Mouse (Mus musculus): ENCODE data around the gene Gm2115. TPM values are rescaled to one million over a fixed set of nuclear protein-coding genes. Genes with fewer than 3 reads are reported as not detected.

Gm2115 gene
- total and polyA plus RNA-seq, 3 experiments = under 0.01 to 0.14 TPM; not detected in 1

DNA sequence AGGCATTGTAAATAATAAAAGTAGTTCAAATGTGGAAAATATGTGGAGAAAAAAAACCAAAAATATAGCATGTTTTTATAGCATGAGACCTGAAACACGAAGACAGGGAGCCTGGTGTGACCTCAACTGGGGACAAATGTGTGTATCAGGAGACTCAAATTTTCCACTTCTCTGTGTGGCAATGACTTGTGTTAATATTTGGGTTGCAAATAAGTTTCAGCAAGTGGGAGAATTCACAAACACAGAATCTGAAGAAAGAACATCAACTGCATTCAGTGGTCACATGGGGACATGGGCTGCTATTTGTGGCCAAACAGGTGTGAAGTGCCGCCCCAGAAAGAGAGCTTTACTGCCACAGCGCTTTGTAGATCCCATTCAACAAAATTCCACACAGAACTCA lies 67.9 kb downstream of the Gm2115 start:
- Histone ChIP-seq H3K4me1 (ENCODE audit: control insufficient read depth in 1 of 2, insufficient read depth in 2 of 2) (peaks cover 54 to 98% of the 10 kb centered on the region in 2 experiments), H3K9me3 (replicated peaks; ENCODE audit: low read length) (no peaks in the 10 kb centered on the region), H3K27me3 (replicated peaks) (no peaks in the 10 kb centered on the region), H3K79me2 (replicated peaks; ENCODE audit: control insufficient read depth, extremely low read depth, insufficient read depth, poor library complexity, severe bottlenecking) (peaks cover 5% of the 10 kb centered on the region; the same call in 1 of the 2 replicates), H3K4me2 (ENCODE audit: insufficient read depth, low read depth, poor library complexity, severe bottlenecking) (peak overlapping the region; percentile 46), H3K4me3 (replicated peaks in 1 of 3; ENCODE audit: low read depth in 2 of 3, low read length in 2 of 3, poor library complexity in 1 of 3) (no peak overlapping the region), H3K27ac (ENCODE audit: insufficient read depth, low read depth) (peak overlapping the region; percentile 98), H3K36me3 (replicated peaks in 1 of 2; ENCODE audit: control insufficient read depth in 1 of 2, insufficient read depth in 1 of 2, low read length in 1 of 2) (peaks cover 51 to 81% of the 10 kb centered on the region in 2 experiments), H3K9ac (ENCODE audit: insufficient read depth, low read depth) (0 out of 2 replicates have a peak overlapping the region, but pooled peaks have one; percentile 54)
- DNase-seq (ENCODE audit: extremely low read depth) = peak; percentile 91
- TF ChIP-seq PAX5 (IDR thresholded peaks at IDR 0.05; ENCODE audit: low read length) (no peak), ZC3H11A (IDR thresholded peaks at IDR 0.05; ENCODE audit: low read depth, low read length) (no peak), NRF1 (IDR thresholded peaks at IDR 0.05; ENCODE audit: low read depth, low read length) (no peak), IRF4 (IDR thresholded peaks at IDR 0.05; ENCODE audit: low read depth, low read length) (peak; percentile 93), CHD2 (IDR thresholded peaks at IDR 0.05; ENCODE audit: low read length) (peak; percentile 88), POLR2AphosphoS2 (IDR thresholded peaks at IDR 0.05; ENCODE audit: low read depth, low read length) (0 out of 2 replicates have a peak, but pooled peaks have one; percentile 45), ZMIZ1 (IDR thresholded peaks at IDR 0.05; ENCODE audit: low read depth, low read length) (no peak; the same call in 1 of the 2 replicates), POLR2A (IDR thresholded peaks at IDR 0.05; ENCODE audit: low read depth, low read length) (no peak; the same call in 1 of the 2 replicates), MEF2A (IDR thresholded peaks at IDR 0.05; ENCODE audit: borderline replicate concordance, low read depth, low read length) (peak; percentile 97), MAFK (IDR thresholded peaks at IDR 0.05; ENCODE audit: insufficient replicate concordance, low read length) (peak; percentile 70; the same call in 1 of the 2 replicates), TBP (conservative IDR thresholded peaks at IDR 0.05; ENCODE audit: low read depth, low read length) (0 out of 2 replicates have a peak, but pooled peaks have one; percentile 62), SIN3A (IDR thresholded peaks at IDR 0.05; ENCODE audit: low read length) (peak; percentile 84), E2F4 (IDR thresholded peaks at IDR 0.05; ENCODE audit: insufficient replicate concordance, low read depth, low read length) (0 out of 2 replicates have a peak, but pooled peaks have one; percentile 64), ZNF384 (IDR thresholded peaks at IDR 0.05; ENCODE audit: low read depth, low read length) (peak; percentile 85), JUND (conservative IDR thresholded peaks at IDR 0.05; ENCODE audit: low read depth, low read length) (peak; percentile 99), BHLHE40 (IDR thresholded peaks at IDR 0.05; ENCODE audit: low read depth, low read length) (peak; percentile 92), UBTF (IDR thresholded peaks at IDR 0.05; ENCODE audit: low read depth, low read length) (no peak), GABPA (IDR thresholded peaks at IDR 0.05; ENCODE audit: insufficient replicate concordance, low read depth, low read length) (no peak), EP300 (IDR thresholded peaks at IDR 0.05; ENCODE audit: low read length) (peak; percentile 99), USF1 (IDR thresholded peaks at IDR 0.05; ENCODE audit: low read depth, low read length) (peak; percentile 81), KAT2A (IDR thresholded peaks at IDR 0.05; ENCODE audit: insufficient replicate concordance, low read length) (no peak), ETS1 (conservative IDR thresholded peaks at IDR 0.05; ENCODE audit: low read depth, low read length) (peak; percentile 98), MAX (IDR thresholded peaks at IDR 0.05; ENCODE audit: low read length) (peak; percentile 93), TCF12 (IDR thresholded peaks at IDR 0.05; ENCODE audit: low read depth, low read length) (peak; percentile 96), NELFE (IDR thresholded peaks at IDR 0.05; ENCODE audit: low read depth, low read length) (no peak), CHD1 (IDR thresholded peaks at IDR 0.05; ENCODE audit: low read depth, low read length) (no peak), HCFC1 (IDR thresholded peaks at IDR 0.05; ENCODE audit: low read depth, low read length) (no peak), ZKSCAN1 (IDR thresholded peaks at IDR 0.05; ENCODE audit: borderline replicate concordance, low read depth, low read length) (no peak), MXI1 (IDR thresholded peaks at IDR 0.05; ENCODE audit: low read depth, low read length) (no peak; the same call in 1 of the 2 replicates), RCOR1 (conservative IDR thresholded peaks at IDR 0.05; ENCODE audit: low read depth, low read length) (peak; percentile 96), MAZ (IDR thresholded peaks at IDR 0.05; ENCODE audit: low read depth, low read length) (peak; percentile 74), RAD21 (IDR thresholded peaks at IDR 0.05; ENCODE audit: low read depth, low read length) (no peak; the same call in 1 of the 2 replicates), USF2 (conservative IDR thresholded peaks at IDR 0.05; ENCODE audit: low read depth, low read length) (peak; percentile 76), MYC (IDR thresholded peaks at IDR 0.05; ENCODE audit: low read depth, low read length) (peak; percentile 97), SMC3 (IDR thresholded peaks at IDR 0.05; ENCODE audit: low read depth, low read length) (no peak; the same call in 1 of the 2 replicates), CTCF (conservative IDR thresholded peaks at IDR 0.05 in 1 of 2, IDR thresholded peaks at IDR 0.05 in 1 of 2; ENCODE audit: low read depth in 2 of 2, low read length in 2 of 2) (no peak), JUN (IDR thresholded peaks at IDR 0.05; ENCODE audit: insufficient read depth, low read depth, low read length) (peak; percentile 99), ELF1 (IDR thresholded peaks at IDR 0.05; ENCODE audit: low read depth, low read length) (no peak)
- in situ Hi-C loops (cut with MboI; ENCODE audit: low pct_ligation_motif_present, low pct_unique_long_range_greater_than_20kb, low sequenced_read_pairs) = loop anchor here (10.0 kb wide), 1 partner anchor 178 kb away; no protein-coding TSS in a partner anchor
- dilution Hi-C loops (cut with MboI; ENCODE audit: extremely low pct_ligation_motif_present, extremely low pct_unique_long_range_greater_than_20kb, low sequenced_read_pairs) = no loop called here

Measured in CH12.LX (cell line).